Mouse (Mus musculus): ENCODE measurements around the gene Sdr39u1. TPM values are rescaled to one million over a fixed set of nuclear protein-coding genes. Genes with fewer than 3 reads are reported as not detected.

The Sdr39u1 gene
- total RNA-seq (2021) = 10 to 100 TPM; 71.5 to 78.4 TPM
- long read RNA-seq, experiment 1, transcript Sdr39u1-201 (6 exons, 1,255 nt) = major isoform, 54 of 80 reads
- long read RNA-seq, experiment 1, partial matches to known transcripts = 3 of 80 reads
- long read RNA-seq, experiment 1, other reads (novel, unspliced or antisense) = 11 of 80 reads
- long read RNA-seq, experiment 2, transcript Sdr39u1-201 (6 exons, 1,255 nt) = major isoform, 46 of 66 reads
- long read RNA-seq, experiment 2, transcript Sdr39u1-207 (5 exons, 867 nt) = minor isoform, 7 of 66 reads
- long read RNA-seq, experiment 2, partial matches to known transcripts = 1 of 66 reads
- long read RNA-seq, experiment 2, other reads (novel, unspliced or antisense) = 8 of 66 reads

DNA sequence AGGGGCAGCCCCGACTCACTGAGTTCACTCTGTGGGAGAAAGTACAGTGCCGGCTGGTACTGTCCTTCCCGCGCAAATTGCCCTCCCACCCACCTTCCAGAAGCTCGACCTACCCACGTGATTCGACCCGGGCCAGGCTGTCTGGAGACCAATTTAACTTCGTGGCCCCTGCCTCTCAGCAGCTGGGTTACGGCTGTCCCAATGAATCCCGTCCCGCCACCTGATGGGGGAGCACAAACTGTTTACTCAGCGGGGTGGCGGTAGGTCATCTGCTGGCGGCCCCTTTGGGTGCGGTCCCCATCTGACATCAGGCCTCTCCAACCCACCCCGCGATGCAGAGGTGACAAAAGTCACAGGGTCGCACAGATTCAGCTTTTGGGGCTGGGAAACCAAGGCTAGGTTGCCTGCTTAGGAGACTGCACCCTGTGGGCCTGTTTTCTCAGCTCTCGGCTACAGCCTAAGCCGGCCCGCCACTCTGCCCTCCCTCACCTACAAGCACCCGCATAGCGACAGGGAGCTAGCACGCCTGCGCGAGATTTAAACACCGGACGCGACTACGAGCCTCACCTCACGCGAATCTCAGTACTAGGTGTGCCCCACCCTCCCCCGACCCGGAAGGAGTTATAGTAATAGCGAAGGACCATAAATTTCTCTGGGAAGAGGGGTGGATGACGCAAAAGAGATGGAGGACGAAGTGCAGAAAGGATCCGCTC lies at the start of gene Sdr39u1:
Sdr39u1 (minus strand) TSS at position 593 of the 713 bp plus-strand sequence.
- DNase-seq = peak; percentile 80 to 85
- intact Hi-C loops (cut with DNase I) = no loop called here

DNA sequence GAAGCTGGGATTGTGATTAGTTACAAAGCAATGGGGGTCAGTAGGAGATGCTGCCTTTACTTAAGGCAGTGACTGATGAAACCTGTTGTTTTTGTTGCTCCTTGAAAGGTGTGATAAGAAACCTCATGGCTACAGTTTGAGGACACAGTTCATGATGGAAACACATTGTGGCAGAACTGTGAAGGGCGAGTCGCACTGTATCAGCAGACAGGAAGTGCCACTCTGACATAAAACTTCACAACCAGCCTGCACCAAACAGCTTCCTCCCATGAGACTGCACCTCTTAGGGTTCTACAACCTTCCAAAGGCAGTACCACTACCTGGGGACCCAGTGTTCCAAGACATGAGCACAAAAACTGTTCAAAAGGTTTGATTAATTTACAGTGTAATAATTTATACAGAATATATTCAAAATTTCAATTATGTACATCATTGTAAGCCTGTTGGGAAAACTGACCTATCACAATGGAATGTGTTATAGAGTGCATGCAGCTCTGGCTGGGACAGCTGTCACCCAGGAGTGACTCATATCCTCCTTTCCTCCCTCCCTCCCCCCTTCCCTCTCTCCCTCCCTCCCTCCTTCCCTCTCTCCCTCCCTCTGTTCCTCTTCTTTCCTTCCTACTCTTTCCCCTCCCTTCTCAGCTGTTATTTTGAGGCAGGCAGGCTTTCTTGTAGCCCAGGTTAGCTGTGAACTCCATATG lies 46.3 kb upstream of the Sdr39u1 start:
- DNase-seq = no peak
- intact Hi-C loops (cut with DNase I) = no loop called here

DNA sequence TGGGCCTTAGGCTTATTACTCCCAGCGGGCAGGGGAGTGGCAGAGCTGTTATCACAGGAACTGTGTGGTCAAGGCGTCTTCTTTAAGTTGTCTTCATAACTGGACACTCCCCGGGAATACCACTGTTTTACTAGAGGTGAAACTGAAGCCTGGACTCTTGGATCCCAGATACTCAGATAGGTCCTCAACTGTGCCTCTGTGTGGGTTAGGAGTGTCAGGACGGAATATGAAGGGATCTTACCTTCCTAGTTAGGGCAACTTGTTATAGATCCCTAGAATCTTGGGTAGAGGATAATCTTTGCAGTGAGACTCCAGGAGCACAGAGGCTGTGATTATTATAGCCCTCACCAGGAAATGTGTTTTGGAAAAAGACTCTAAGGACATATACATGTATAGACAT lies 44.5 kb upstream of the Sdr39u1 start, which contains the start of gene Cma1:
Cma1 (minus strand) TSS at position 101 of the 400 bp plus-strand sequence.
- intact Hi-C loops (cut with DNase I) = no loop called here
- DNase-seq = no peak

DNA sequence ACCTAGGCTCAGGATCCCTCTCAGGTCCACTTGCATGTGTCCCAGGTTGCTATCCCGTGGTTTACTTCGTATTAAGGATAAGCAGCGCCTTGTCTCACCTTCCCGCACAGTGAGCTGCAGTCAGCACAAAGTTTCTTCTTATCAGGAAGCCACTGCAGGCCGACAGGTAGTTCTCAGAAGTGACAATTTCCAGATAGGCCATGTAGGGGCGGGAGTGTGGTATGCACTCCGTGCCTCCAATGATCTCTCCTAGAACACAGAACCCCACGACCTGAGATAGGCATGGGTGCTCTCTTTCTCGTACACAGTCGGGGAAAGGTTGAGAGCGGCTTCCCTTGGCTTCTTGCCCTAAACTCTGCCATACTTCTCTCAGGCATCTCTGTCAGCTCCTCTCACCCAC lies 43.5 kb upstream of the Sdr39u1 start:
- intact Hi-C loops (cut with DNase I) = no loop called here
- no peak for DNase-seq

DNA sequence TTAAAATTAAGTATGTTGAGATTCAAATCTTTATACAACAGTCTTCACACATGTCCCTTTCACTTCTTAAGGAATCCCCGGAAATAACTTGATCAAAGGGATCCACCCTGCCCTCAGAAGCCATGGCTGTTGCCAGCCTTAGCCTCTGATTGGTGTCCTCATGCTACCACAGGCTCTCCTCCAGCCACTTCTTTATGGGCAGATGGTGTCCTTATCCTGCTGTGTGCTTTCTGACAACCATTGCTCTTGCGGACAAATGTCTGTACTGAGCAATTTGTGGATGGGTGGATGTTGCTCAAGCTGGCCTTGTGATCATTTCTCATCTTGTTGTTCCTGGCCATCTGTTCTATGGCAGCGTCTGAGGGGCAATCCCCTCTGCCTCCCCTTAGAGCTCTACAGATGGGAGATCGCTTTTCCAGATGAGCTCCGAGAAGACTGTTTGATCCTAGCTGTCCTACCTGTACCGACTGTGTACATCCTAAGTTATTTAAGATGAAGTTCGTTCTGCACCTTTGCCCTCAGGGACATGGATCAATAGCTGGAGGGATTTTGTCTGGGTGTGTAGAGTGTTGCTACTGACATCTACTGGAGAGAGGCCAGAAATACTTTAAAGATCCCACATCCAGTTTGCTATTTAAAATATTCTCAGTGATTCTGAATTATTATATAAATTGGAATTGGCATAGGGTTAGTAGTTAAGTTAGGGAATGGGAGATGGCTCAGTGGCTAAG lies 40.1 kb upstream of the Sdr39u1 start:
- no peak for DNase-seq
- intact Hi-C loops (cut with DNase I) = no loop called here

DNA sequence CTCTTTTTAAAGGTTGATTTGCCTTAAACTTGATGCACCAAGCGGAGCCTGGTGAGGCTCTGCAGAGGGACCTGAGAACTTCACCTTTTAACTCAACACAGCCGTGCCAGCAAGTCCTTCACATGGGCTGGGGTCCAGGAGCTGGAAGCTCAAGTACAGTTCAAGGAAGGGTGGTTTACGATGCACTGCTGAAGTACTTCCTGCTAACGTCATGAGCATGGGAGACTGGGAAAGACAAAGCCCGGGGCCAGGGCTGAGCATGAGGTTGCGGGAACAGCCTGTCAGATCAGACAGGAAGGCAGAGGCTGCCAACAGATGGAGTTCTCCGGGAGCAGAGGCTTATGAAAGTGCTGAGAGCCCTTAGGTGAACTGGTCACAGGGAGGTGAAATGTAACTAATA lies 33.5 kb upstream of the Sdr39u1 start:
- peak; percentile 48 to 54 for DNase-seq
- intact Hi-C loops (cut with DNase I) = no loop called here

DNA sequence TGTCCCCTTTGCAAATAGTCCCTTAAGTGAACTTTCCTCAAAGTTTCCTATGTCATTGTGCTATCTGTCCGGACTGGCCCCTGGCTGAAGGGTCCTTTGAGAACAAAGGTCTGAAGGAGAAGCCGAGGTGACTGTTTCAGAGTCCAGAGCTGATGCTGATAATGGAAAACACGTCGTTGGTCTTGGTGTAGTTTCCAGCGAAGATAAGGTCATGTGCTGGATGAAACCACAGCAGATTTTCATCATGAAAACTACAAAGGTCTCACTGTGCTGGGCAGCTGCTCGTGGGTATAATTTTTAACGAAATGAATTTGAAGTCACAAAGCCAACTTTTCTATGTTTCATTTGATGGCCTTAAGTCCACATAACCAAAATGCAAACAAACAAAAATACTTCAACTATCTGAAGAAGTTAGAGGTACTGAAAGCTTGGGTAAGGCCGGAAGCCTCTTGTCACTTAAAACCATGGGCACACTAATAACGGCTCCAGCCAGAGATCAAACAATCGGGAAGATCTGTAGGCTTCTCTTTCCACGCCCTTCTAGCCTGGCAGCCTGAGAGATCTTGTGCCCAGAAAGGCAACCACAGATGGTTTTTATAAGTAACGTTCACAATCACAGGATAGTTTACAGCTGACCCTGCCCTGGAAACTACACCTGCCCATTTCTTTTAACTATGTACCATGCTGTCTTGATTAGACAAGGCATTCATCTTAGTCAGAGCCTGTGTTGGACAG lies 29.3 kb upstream of the Sdr39u1 start:
- DNase-seq = no peak
- intact Hi-C loops (cut with DNase I) = no loop called here

DNA sequence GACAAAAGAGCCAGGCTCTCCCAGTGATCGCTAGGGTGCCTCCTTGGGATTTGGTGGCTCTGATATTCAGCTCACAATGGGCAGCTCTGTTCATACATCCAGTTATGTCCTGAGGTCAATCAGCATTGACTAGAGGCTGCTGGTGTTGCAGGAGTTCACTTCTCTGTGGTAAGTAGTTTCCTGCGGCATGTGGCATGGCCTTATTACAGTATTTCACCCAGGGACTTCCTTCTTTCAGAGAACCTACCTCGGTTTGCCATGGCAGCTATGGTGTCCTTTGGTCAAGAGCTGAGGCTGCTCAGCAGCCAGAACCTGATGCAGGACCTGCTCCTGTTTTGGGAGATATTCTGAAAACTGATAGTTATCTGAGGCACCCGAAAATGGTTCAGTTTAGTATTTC lies 26.8 kb upstream of the Sdr39u1 start:
- DNase-seq = no peak
- intact Hi-C loops (cut with DNase I) = no loop called here

DNA sequence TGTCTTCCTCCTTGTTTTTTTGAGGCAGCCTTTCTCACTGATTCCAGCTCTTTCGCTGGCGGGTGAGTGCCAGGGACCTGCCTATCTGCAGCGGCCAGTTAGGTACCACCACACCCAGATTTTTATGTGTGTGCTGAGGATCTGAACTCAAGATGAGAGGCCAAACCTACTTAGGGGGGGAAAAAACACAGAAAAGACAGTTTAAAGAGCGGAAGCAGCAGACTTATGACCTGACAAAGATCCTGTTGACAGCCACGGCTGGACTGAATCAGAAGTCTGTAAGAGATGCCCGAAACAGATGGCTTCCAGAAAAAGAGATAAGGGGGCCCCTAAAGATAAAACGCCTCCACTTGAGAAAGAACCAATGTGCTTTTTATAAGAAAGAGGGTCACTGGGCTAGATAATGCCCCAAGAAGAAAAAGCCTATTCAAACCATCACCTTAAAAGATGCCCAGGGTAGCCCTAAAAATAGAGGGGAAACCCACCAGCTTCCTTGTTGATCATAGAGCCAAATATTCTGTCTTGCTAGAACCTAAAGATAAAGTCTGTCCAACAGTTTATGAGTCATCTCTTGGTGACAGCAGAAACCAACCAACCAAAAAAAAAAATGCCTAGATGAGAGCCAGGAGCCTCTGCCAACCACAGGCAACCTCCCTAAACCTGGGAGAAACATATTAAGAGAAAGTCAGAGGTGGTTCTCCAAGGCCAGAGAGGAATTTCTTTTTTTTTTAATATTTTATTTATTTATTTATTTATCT lies 22.6 kb upstream of the Sdr39u1 start:
- intact Hi-C loops (cut with DNase I) = no loop called here
- no peak for DNase-seq

DNA sequence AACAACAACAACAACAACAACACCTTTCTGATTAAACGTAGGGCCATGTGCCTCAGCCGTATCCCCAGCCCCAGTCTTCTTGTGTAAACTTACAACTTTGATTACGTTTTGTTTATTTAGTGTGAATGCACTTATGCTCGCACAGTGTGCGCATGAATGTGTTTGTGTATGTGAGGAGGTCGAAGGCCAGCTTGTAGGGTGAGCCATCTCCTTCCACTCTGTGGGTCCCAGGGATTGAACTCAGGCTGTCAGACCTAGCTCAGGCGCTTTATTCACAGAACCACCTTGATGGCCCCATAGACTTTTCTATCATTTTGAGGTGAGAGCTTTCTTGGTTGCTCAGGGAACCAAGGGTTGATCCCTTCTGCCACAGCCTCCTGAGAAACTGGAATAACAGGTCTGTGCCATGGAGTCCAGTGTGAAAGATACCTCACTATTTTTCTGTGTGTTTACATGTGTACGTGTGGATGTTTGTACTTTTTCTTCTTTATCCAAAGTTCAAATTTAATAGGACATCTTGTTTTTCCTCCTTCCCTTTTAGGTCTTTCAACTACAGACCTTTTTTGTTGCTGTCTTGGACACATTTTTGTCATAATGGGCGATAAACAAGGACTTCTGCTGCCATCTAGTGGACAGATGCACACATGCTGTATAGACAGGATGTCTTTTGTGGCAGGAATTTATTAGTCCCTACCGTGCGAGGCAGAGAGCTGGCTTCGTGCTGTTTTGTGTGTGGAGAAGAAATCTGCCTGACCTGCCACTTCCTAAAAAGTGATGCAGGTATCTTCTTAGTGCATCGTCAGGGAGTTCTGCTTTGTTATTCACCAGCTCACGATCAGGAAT lies 18.4 kb upstream of the Sdr39u1 start:
- DNase-seq = peak; percentile 64 to 85
- intact Hi-C loops (cut with DNase I) = loop anchor here (1.0 to 2.0 kb wide), 3 partner anchors 44 to 138 kb away; no protein-coding TSS in a partner anchor

DNA sequence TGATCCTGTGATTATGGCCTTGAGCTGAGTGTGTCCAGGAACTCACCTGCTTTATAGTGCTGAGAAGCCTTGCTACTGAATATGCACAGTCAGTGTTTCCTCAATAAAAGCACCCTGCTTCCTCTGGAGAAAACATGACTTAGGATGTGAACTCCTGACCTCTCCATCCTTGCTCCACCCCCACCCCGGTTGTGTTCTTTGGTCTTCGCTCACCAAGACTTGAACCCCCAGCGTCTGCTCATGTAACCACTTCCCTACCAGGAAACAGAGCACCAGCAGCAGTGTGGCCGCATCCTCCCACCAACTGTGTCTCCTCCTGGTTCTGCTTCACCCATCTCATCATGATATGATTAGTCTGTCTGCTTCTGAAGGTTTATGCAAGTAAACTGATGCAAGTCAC lies 13.3 kb upstream of the Sdr39u1 start:
- DNase-seq = no peak
- intact Hi-C loops (cut with DNase I) = no loop called here

DNA sequence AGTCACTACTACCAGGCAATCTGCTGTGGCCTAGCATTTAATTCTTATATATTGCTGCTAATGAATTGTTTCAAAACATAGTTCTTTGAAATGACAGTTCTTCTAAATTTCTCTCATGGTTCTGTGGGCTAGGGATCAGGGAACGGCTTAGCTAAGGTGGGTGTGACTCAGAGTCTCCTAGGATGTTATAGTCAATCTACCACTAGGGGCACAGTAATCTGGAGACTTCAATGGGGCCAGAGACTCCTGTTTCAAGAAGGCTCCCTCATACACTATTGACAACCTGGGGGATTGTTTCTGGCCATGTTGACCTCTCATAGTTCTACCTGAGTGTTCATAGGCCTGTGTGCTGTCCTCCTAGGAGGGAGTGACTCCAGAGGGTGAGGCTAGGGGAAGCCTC lies 5.4 kb upstream of the Sdr39u1 start:
- intact Hi-C loops (cut with DNase I) = no loop called here

DNA sequence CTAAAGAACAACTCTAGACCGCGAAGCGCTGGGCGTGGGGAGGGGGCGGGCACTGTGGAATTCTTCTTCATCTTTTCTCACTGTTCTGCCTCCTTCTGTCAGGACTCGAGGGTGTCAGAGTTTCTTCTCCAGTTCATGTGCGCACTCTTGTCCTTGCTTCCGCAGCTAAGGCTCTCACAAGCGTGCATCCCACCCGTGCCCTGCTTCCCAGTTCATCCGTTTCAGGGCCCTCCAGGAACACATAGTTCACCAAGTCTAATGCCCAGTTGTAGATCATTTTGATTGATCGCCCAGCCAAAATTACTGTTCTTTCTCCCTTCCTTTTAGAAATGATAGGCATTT lies 292 bp upstream of the Sdr39u1 start:
- intact Hi-C loops (cut with DNase I) = no loop called here
- DNase-seq = no peak

More for the DNA sequence above, 5.4 kb upstream of the Sdr39u1 start:
- DNase-seq = no peak

DNA sequence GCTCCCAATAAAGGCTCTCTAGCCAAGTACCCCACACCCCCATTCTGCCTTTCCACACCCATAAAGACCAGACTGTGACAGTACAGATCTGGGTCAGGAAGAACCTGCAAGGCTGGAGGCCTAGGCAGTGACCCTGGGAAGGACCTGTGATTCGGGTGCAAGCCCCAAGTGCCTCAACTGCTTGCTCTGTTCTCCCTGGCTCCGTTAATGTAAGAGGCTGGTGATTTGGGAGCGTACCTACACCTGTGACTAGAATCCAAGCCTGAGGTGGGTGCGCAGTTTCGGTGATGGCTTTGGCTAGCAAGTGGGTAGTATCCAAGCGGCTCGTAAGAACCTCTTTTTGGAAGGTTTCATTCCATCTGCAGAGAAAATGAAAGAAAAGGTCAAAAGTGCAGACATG lies 1.1 kb downstream of the Sdr39u1 start:
- no peak for DNase-seq
- intact Hi-C loops (cut with DNase I) = no loop called here

DNA sequence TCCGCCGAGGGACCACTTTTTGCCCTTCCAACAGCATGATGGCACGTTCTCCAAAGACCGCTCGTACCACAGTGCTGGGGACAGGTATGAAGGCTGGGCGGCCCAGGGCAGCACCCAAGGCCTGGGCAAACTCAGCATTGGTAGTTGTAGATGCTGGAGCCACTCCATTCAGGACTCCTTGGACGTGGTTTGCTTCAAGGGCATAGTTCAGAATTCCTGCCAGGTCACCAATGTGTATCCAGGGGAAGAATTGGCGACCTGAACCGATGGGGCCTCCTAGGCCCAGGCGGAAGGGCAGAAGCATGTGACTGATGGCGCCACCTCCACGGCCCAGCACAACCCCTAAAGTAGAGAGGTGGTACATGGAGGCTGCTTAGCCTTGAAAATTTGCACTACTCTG lies 2.4 kb downstream of the Sdr39u1 start:
- intact Hi-C loops (cut with DNase I) = no loop called here

DNA sequence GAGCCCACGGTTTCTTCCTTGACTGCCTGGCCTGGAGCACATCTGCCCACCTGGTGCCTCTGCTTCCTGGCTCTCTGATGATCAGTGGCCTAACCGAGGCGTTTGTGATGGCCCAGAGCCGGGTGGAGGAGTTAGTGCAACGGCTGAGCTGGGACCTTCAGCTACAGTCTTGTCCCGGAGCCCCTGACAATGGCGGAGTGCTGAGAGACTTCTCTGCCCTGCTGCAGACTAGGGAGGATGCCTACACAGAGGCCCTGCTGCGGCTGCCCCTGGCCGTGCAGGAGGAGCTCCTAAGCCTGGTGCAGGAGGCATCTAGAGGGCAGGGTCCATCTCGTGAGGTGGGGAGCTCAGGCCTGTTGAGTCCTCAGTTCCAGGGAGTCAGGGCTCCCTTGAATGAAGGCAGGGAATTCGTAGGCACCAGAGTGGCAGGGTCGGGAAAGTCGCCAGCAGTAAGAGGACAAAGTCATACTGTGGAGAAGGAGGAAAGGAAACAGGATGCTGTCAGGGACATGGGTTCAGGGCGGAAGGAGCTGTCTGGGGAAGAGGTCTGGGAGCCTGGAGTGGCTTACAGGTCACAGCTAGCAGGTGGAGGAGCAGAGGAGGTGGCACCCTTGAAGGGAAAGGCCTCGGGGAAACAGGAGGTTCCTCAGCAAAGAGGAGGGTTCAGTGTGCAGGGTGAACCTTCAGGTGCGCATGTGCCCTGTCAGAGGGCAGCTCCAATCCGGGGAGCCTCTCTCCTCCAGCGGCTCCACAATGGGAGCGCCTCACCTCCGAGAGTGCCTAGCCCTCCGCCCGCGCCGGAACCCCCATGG lies 13.3 kb downstream of the Sdr39u1 start:
- no peak for DNase-seq
- intact Hi-C loops (cut with DNase I) = no loop called here

More for the DNA sequence above, 2.4 kb downstream of the Sdr39u1 start:
- DNase-seq = no peak

DNA sequence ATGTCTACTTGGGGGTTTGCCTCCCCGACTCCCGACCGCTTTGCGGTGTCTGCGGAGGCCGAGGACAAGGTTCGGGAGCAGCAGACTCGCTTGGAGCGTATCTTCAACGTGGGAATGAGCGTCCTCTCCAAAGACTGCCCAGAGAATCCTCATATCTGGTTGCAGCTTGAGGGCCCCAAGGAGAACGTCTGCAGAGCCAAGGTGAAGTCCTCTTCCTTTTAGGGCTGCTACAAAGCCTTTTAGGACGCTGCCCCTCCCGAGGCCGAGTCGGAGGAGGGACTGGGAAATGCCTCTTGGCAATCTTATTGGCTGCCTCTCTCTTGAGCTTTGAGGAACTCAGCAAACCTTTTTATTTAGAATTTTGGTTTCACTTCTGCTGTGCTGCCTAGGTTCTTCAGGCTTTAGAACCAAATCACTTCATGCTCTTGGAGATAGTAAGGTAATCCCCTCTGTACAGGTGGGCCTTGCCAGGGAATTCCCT lies 14.3 kb downstream of the Sdr39u1 start:
- DNase-seq = peak; percentile 61 to 64
- intact Hi-C loops (cut with DNase I) = no loop called here

Measured in heart, postnatal 14 days (tissue).